In genomic region chr1:61302570-61303071, GRCm38 (mm10) we compare ENCODE assay signal across 14 mouse cellular contexts.
DNase-seq lines count a peak whose midpoint lies in the region; ATAC-seq and TF ChIP-seq lines count a peak whose summit lies in the region.
"Had no signal": no experiment of that assay in that cellular context is flagged by ENCODE, and none has a peak within 500 bp of the region (broad histone marks: within the 10 kb centered on the region; RNA-seq: fewer than 3 reads in every experiment).

No protein-coding gene starts in this region.

- no peak for TF ChIP-seq POLR2A in brain, embryonic 14.5 days (IDR thresholded peaks at IDR 0.05; ENCODE audit: borderline replicate concordance, extremely low read depth, insufficient read depth, insufficient read length, poor library complexity, severe bottlenecking)

- peak; percentile 33 for ATAC-seq in hindbrain, embryonic 13.5 days (ENCODE audit: low FRiP score)
- peak; percentile 73 for ATAC-seq in midbrain, embryonic 12.5 days (ENCODE audit: low FRiP score, low read depth)

- WGBS in forebrain, embryonic 10.5 days = 22% methylated on average over 8 of the region's 8 CpGs
- WGBS in hindbrain, embryonic 13.5 days = 23% methylated on average over 8 of the region's 8 CpGs
- WGBS in midbrain, embryonic 12.5 days = 28% methylated on average over 8 of the region's 8 CpGs

- H3K9me3 ChIP-seq in forebrain, embryonic 10.5 days = no peaks in the 10 kb centered on the region
- no peaks in the 10 kb centered on the region for H3K9me3 ChIP-seq in hindbrain, embryonic 13.5 days
- no peaks in the 10 kb centered on the region for H3K9me3 ChIP-seq in midbrain, embryonic 12.5 days
- H3K9me3 ChIP-seq: lung, embryonic 15.5 days; megakaryocyte, embryonic 14.5 days had no signal

- H3K36me3 ChIP-seq in forebrain, embryonic 10.5 days (replicated peaks) = no peaks in the 10 kb centered on the region
- H3K36me3 ChIP-seq in hindbrain, embryonic 13.5 days = no peaks in the 10 kb centered on the region
- no peaks in the 10 kb centered on the region for H3K36me3 ChIP-seq in midbrain, embryonic 12.5 days
- H3K36me3 ChIP-seq: lung, embryonic 15.5 days had no signal

- intact Hi-C loops in heart, postnatal 10 days (cut with DNase I) = loop anchor here (10.0 kb wide), 1 partner anchor 342 kb away; no protein-coding TSS in a partner anchor

- H3K9ac ChIP-seq in hindbrain, embryonic 13.5 days = no peak overlapping the region
- no peak overlapping the region for H3K9ac ChIP-seq in midbrain, embryonic 12.5 days (replicated peaks)
- H3K9ac ChIP-seq: lung, embryonic 15.5 days had no signal

- peaks cover 97% of the 10 kb centered on the region for H3K27me3 ChIP-seq in forebrain, embryonic 10.5 days (ENCODE audit: poor library complexity, severe bottlenecking)
- peaks cover 35% of the 10 kb centered on the region for H3K27me3 ChIP-seq in hindbrain, embryonic 13.5 days
- peaks cover 22% of the 10 kb centered on the region for H3K27me3 ChIP-seq in midbrain, embryonic 12.5 days
- H3K27me3 ChIP-seq: lung, embryonic 15.5 days had no signal

- DNase-seq in brain, embryonic 14.5 days (ENCODE audit: low read depth) = peak; percentile 96
- peak; percentile 58 for DNase-seq in forebrain, embryonic 10.5 days (ENCODE audit: extremely low spot score, low spot score)
- DNase-seq in heart, postnatal 10 days = no peak
- no peak for DNase-seq in heart, adult 9 months (ENCODE audit: low spot score in 2 of 2)
- no peak for DNase-seq in adrenal gland, adult 8-10 months
- no peak for DNase-seq in right cerebral cortex, adult 2 months (ENCODE audit: low spot score in 2 of 2)
- DNase-seq: cerebellum, adult 9-10 months; kidney, adult 8-10 months; liver; spleen, adult 18-20 months had no signal

- no peak overlapping the region for H3K4me3 ChIP-seq in forebrain, embryonic 10.5 days
- no peak overlapping the region for H3K4me3 ChIP-seq in hindbrain, embryonic 13.5 days
- no peak overlapping the region for H3K4me3 ChIP-seq in midbrain, embryonic 12.5 days
- H3K4me3 ChIP-seq: lung, embryonic 15.5 days; megakaryocyte, embryonic 14.5 days had no signal

- peaks cover 81% of the 10 kb centered on the region for H3K4me1 ChIP-seq in forebrain, embryonic 10.5 days
- H3K4me1 ChIP-seq in hindbrain, embryonic 13.5 days (replicated peaks) = peaks cover 55% of the 10 kb centered on the region
- H3K4me1 ChIP-seq in midbrain, embryonic 12.5 days = peaks cover 57% of the 10 kb centered on the region
- H3K4me1 ChIP-seq: megakaryocyte, embryonic 14.5 days had no signal

- no peak overlapping the region for H3K4me2 ChIP-seq in hindbrain, embryonic 13.5 days
- H3K4me2 ChIP-seq in midbrain, embryonic 12.5 days (replicated peaks) = no peak overlapping the region
- H3K4me2 ChIP-seq: lung, embryonic 15.5 days had no signal

- no peak for TF ChIP-seq CTCF in brain, embryonic 14.5 days (IDR thresholded peaks at IDR 0.05; ENCODE audit: borderline replicate concordance, extremely low read depth, insufficient read depth, insufficient read length)

- peak overlapping the region; percentile 41; the same call in 1 of the 2 replicates for H3K27ac ChIP-seq in forebrain, embryonic 10.5 days
- peak overlapping the region; percentile 55; the same call in 1 of the 2 replicates for H3K27ac ChIP-seq in hindbrain, embryonic 13.5 days
- H3K27ac ChIP-seq in midbrain, embryonic 12.5 days (replicated peaks) = 0 out of 2 replicates have a peak overlapping the region, but pooled peaks have one; percentile 42
- H3K27ac ChIP-seq: lung, embryonic 15.5 days had no signal

Comparison
In these comparisons a context has a peak if more than half of its experiments do, and no peak if none do; other contexts are left out.
1. DNase-seq: peak in brain, embryonic 14.5 days (single experiment) and forebrain, embryonic 10.5 days (single experiment); none in heart, postnatal 10 days (0 of 2), heart, adult 9 months (0 of 2), adrenal gland, adult 8-10 months (single experiment) and right cerebral cortex, adult 2 months (0 of 2).
2. Peak in every context shown above with its lines, with median percentiles within 50 percentile points of each other: H3K27ac ChIP-seq.